Mouse (Mus musculus) liver, adult (tissue): Measurements from ENCODE around the gene Ptprn2.

Experiments used
- GATA4 ChIP-seq: IDR thresholded peaks from 2 replicates; pipeline ENCODE4 v1.6.1; 2014; ENCODE audit warnings: mild to moderate bottlenecking, low read length; ENCODE audit not compliant: insufficient replicate concordance

Ptprn2 gene

DNA sequence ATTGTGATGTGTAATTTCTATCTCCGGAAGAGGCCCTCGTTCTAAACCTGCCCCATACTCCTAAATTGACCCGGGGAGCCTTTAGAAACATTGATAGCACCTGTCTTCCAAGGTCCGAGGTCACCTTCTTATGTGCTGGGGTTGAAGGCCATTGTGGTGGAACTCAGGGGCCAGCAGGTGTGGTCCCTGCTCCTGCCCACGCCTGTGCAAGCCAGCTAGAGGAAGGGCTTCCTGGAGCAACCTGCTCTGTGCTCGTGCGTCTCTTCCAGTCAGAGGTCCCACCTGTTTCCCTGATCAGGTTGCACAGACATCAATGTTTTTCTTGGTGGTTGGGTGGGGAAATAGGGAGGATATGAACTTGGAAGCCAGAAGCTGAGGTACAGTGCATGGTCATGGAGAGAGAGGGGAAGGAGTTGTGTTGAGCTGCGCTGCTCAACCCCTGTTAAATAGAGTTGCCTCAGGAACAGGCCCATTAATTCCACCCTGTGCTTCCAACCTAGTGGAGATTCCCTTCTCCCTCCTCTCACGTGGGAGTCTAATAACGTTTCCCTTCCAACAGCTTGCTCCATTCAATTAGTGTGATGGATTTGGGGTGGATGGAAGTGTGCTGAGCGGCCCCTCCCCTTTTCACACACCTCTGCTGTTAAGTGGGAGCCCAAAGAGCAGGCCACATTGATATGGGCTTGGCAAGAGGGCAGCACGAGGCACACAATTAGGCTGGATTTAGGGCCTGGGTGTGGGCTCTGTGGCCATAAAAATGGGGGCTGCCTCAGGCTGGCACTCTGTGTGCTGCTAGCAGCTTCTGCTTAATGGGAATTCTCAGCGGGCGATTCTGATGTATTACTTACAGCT, 156.0 kb downstream of the Ptprn2 start:
- TF ChIP-seq GATA4: no peak

DNA sequence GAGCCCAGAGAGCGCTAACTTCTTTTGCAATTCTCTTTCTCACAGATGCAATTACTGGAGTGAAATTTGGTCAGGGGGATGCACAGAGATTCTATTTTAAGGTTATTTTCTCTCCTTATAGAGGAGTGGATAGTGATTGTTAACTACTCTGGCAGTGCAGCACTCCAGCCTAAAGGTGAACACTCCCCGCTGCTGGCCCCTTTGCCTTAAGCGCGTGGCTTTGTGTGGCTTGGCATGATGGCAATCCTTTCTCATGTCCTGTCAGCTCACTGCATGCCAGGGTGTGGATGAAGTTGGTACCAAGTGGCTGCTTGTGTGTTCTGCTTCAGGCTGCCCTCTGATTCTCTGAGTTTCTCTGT, 156.7 kb downstream of the Ptprn2 start:
- no peak for TF ChIP-seq GATA4

DNA sequence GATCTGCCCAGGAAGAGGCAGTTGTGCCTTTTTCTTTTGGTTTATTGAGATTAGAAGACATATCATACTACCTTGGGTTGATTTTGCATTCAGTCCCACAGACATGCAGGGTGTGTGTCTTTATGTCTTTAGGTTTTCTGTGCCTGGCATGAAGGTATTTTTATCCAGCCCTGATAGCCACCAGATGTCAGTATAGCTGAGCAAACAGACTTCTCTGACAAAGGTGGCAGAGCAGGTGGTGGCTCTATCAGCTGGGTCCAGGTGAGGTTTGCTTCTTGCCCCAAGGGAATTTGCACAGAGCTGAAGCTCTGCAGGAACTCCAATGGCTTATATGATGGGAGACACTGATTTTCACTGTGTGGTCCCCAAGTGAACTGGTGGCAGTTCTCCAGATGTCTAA, 161.3 kb downstream of the Ptprn2 start:
- TF ChIP-seq GATA4: no peak

DNA sequence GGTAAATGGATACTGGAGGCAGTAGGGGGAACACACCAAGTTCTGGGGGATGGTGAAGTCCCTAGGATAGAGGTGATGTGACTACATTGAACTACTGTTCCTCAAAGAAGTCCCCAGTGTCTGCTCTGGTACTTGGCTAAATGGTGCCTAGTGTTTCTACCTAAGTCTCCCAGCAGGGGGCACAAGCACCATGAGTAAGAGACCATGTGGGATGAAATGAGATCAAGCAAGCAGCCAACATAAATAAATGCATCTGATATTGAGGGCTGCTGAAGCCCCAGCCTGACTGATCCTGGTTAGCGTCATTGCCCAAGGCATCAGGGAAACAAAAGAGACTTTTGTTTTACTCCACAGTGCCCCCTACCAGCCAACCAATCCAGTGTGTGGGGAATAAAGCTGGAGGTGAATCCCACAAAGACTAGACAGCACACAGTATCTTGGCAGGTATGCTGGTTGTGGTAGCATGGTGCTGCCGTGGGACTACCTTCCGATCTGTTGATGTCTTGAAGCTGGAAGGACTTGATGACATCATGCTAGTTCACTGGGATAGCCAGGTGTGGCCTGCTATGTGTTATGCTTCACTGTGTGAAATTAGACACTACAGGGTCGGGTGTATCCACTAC, 163.2 kb downstream of the Ptprn2 start:
- no peak for TF ChIP-seq GATA4

DNA sequence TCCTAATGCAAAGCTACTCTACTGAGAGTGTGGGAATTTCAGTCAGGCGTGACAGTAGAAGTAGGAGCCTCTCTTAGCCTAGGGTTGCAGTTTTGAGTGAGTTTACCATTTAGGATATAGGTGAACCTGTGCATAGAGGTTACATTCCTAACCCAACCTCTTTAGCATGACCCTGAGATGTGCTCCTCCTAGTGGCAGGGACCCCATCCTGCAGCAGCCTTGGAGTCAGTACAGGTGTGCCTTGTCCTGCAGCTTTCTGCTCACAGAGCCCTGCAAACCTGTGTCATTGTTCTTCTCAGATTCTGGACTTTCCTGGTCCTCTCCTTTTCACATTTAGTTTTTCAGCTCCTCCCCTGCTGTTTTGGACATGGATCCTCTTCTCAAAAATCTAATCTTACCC, 168.2 kb downstream of the Ptprn2 start:
- no peak for TF ChIP-seq GATA4

DNA sequence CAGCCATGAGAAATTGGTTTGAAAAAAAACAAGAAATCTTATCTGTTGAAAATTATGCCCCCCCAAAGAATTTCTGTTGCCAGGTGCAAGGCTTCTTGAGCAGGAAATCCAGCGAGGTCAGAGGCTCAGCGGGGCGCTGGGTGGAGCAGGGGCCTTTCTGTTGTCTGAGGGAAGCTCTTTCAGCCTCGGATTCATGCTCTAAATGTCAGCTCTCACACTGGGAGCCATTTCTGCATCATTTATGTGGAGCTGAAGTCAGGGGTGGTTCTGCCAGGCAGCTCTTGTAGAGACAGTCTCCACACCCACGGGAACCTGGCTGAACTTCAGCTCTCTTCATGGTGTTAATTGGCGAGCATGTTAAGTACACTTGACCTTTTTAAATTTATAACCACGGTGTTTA, 174.6 kb downstream of the Ptprn2 start:
- no peak for TF ChIP-seq GATA4

DNA sequence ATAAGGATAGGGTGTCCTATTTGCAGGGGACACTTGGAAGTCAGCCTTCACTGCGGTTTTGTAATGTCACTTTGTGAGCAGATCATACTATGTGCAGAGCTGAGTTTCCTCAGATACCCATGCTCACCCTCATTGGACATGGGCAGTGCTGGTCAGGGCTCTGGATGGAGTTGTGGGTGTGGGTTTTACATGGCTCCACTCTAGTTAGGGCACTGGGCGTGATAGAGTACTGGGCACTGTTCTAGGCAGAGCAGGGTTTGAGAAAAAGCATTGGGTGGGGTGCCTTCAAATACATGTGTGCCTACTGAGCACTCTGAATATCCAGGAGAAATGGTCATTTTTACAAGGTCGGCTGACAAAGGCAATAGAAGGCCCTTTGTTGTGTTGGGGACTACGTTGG, 175.5 kb downstream of the Ptprn2 start:
- no peak for TF ChIP-seq GATA4

DNA sequence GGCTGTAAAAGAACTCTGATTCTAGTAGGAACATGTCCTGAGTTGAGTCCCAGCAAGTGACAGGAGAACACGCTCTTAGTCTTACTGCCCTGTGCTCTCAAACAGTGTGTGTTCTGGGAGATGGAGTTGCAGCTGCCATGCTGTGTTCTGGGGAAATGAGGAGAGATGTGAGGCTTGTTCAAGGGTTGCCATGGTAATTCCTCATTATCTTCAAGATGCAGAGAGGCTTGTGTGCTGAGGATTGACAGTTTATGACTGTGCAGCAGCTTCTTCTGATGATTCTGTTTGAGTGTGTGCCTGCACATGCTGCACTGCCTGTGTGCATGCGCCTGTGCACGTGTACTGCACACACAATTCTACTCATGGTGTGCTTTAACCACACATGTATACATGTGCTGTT, 192.2 kb downstream of the Ptprn2 start:
- TF ChIP-seq GATA4: no peak

DNA sequence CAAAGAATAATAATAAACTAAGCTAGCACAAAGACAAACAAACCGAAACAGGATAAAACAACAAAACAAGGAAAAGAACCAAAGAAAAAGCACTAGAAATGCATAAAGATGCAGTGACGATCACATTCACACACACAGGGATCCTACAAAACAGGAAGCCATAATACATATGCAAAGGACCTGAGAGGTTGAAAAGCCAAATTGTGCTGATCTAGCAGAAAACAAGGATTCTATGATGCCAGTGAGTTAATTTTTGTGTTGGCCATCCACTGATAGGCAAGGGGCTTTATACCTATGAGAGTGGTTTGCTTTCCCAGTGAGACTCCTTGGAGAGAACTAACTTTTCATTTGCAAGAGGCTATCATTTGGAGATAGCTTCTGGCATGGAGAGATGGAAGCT, 204.3 kb downstream of the Ptprn2 start:
- no peak for TF ChIP-seq GATA4

DNA sequence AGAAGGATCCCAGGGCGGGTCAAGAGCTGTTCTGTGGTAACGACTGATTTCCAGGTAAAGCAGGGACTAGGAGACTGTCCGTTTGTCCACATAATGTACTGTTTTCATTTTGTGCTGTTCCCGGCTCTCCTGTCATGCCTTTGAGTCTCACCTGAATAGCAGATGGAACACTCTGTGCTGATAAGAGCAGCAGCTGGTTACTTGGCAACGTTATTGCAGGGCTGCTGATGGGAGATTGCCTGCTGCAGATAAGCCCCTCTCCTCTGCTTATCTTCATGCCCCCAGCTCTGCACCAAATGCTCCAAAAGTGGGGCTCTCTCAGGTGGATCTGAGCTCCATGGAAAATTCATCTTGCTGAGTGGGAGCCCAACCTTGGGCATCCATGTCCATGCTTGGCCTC, 224.0 kb downstream of the Ptprn2 start:
- TF ChIP-seq GATA4: no peak

DNA sequence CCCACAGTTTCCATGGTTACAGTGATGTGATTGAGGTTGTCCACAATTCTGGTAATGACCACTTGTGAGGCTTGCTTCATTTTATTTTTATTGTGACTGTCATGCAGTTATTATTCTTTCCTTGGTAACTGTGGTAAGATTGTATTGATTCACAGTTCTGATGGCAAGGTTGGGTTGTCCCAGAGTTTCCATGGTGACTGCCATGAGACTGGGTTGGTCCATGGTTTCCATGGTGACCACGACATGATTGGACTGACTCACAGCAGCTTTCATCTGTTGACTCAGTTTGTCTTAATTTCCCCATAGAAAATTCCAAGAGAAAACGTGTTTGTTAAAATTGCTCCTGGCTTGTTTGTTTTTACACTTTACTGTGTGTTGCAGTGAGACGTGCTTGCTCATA, 225.2 kb downstream of the Ptprn2 start:
- no peak for TF ChIP-seq GATA4

DNA sequence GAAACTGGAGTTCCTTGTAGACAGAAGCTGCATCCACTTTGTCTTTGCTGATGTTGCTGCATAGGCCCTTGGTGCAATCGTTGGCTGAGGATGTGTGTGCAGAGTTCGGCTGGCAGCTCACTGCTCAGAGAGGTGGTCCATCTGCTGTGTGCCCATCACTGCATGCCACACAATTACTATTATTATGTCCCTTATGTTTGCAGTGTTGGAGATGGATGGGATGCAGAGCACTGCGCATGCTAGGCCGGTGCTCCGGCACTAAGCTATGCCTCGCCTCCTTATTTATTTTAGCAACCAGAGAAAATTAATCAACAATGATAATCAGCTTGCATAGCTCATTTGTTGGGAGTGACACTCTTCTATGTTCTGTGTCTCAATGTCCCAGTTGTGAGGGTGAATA, 225.6 kb downstream of the Ptprn2 start:
- no peak for TF ChIP-seq GATA4

DNA sequence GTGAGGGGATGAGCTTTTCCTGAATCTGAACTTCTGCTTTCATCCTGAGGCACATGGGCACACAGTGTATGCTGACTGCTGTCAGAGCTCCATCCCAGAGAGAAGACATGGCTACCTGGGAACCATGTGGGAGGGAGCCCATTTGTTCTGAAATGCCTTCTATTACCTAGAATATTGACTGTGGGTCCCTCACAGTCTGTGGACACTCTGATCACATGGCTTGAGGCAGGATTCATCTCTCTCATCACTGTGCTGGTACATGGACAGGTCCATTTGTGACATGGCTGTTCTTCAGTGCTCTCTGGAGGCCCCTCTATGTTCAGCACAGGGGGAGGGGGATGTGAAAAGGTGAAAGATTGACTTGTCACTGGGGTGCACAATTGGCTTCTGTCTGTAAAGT, 227.6 kb downstream of the Ptprn2 start:
- no peak for TF ChIP-seq GATA4

DNA sequence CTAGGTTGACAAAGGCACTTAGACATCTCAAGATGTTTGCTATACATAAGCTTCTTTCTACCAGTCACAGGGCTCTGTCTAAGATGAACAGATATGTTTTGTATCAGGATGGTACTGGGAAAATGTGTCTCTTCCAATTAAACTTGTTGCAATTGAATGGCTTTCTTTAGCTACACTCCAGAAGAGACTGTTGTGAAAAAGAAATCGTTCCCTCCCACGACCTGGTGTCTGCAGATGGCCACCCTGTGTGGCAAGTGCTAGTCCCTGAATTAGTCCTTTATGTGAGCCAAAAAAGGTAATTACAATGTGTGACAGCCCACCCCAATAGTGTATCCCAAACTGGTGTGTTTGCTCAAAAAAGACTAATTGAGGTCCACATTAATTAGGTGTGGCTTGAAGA, 235.5 kb downstream of the Ptprn2 start:
- no peak for TF ChIP-seq GATA4

DNA sequence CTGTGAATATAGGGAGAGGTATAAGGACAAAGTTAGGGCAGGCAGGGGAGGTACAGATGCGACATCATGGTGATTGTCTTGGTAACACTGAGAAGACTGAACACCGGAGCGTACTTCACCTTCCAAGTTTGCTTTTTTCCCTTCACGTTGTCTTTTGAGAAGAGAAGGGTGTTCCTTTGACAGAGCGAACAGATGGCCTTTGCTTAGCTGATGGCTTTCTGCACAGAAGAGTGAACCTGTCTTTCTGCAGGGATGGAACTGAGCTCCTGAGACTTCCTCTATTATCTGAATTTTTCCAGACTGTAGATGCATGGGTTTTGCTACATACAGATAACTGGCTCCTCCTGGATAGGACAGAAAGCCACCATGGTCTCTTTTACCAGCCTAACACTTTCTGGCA, 254.6 kb downstream of the Ptprn2 start:
- TF ChIP-seq GATA4: no peak

DNA sequence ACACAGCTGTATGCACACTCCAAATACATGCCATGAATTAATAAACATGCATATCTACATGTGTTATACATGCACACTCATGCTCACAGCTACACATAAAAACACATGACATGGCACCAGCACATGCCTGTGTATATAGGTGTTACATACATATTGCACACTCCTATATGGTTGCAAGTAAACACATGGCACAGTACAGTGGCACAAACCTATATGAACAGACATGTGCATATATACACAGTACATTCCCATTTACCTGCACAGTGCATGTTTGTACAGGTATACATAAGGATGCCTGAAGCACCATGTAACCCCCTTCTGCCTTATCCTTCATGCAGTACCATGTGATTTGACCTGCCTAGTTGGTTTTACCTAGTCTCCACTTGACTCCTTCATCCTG, 255.8 kb downstream of the Ptprn2 start:
- TF ChIP-seq GATA4: no peak

DNA sequence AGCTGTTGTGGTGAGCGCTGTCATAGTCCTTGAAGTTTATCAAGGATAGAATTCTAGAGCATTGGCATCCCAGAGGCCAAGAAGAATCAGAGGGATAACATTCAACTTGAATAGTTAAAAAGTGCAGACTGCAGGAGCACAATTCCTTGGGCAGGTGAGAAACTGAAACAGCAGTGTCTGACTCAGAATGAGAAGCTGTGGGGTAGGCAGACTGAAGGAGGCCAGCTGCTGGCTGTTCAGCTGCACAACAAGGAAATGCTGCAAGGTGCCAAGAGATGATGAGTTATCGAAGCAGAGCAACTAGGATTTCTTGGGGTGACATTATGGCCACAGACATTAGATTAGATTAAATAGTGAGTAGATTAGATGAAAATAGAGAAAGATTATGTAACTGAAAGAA, 260.9 kb downstream of the Ptprn2 start:
- TF ChIP-seq GATA4: no peak

DNA sequence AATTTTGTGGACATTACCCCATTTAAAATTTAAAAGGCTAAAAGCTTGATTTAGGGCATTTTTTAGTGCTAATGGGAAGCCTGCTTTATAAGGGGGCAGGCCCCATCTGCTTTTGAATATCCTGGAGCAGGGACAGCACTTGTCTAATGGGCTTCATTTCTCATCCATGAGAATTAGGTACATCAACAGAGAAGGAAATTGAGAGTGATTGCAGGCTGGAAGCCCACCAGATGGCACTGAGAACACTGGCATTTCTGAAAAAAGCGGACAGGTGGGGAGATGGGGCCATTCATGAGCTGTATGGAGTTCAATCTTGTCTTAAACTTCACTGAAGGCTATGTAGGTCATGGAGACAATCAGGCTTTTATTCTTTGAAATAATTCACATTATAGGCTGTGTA, 267.3 kb downstream of the Ptprn2 start:
- TF ChIP-seq GATA4: no peak

DNA sequence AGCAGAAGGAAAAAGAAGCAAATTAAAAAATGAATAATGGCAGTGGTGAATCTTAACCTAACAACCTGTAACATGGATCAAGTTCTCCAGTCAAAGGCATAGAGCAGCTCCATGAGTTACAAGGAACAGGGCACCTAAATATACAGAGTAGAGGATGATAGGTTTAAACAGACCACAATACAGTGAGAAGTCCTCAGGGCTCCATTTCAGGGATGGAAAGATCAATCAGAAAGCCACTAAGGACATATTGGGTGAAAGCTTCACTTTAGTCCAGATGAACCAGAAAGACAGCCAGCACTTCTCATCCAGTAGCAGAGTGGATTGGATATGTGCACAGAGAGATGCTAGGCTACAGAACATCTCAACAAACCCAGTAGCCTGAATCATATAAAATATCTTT, 278.4 kb downstream of the Ptprn2 start:
- no peak for TF ChIP-seq GATA4
